Mouse (Mus musculus): ENCODE measurements around the gene Dhrs9. TPM values are rescaled to one million over a fixed set of nuclear protein-coding genes. Genes with fewer than 3 reads are reported as not detected.

Dhrs9 gene
- polyA plus RNA-seq, 1 experiment from 2014 or later = not detected

DNA sequence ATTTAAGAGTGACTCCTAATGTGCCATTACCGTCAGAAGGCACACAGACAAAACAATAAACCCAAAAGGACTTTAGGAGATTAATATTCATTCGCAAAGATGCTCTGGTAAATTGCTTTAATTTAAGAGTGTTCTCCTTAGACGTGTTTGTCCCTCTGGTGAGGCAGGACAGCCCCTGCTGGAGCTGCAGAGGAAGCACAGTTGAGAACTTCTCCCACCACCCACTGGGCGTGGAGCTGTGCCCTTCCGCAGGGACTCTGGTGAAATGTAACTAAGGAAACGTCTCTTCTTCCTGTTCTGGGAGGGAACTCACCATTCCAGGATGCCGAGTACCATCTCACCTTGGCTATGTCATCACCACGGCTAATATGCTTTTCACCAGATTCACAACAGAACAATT lies 1.5 kb downstream of the Dhrs9 start:
- H3K27ac ChIP-seq (ENCODE audit: low read depth, low read length) = no peak overlapping the region
- no peak overlapping the region for H3K9ac ChIP-seq (replicated peaks; ENCODE audit: low read depth, low read length)
- no peaks in the 10 kb centered on the region for H3K9me3 ChIP-seq (ENCODE audit: control insufficient read depth, low read length)
- H3K4me2 ChIP-seq (ENCODE audit: low read depth, low read length) = no peak overlapping the region
- H3K27me3 ChIP-seq (ENCODE audit: control insufficient read depth, insufficient read depth, low read length) = no peaks in the 10 kb centered on the region
- H3K4me3 ChIP-seq (ENCODE audit: low read depth, low read length) = no peak overlapping the region
- ATAC-seq (ENCODE audit: low read depth) = no peak
- no peaks in the 10 kb centered on the region for H3K4me1 ChIP-seq (ENCODE audit: control insufficient read depth, insufficient read depth, low read length)
- H3K36me3 ChIP-seq (ENCODE audit: control insufficient read depth, insufficient read depth, low read length) = no peaks in the 10 kb centered on the region
- WGBS = 49% methylated on average over 8 of the region's 8 CpGs

DNA sequence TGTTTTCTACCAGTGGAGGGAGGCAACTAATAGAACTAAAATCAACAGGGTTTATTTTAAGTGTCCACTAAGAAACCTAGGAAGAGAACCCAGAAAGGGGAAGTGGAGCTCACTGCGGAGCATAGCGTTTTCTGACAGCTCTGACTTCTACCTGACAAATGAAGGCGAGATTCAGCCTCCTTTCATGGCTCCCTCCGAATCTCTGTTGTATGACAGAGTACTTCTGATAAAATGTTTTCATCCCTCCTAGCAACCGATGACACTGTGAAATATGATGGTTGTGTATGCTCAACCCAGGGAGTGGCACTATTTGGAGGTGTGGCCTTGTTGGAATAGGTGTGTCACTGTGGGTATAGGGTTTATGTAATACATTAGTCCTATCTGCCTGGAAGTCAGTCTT lies 2.6 kb downstream of the Dhrs9 start:
- 90% methylated on average over 5 of the region's 5 CpGs for WGBS
- H3K4me3 ChIP-seq (ENCODE audit: low read depth, low read length) = no peak overlapping the region
- no peaks in the 10 kb centered on the region for H3K4me1 ChIP-seq (ENCODE audit: control insufficient read depth, insufficient read depth, low read length)
- no peak overlapping the region for H3K9ac ChIP-seq (replicated peaks; ENCODE audit: low read depth, low read length)
- H3K27ac ChIP-seq (ENCODE audit: low read depth, low read length) = no peak overlapping the region
- no peaks in the 10 kb centered on the region for H3K27me3 ChIP-seq (ENCODE audit: control insufficient read depth, insufficient read depth, low read length)
- H3K9me3 ChIP-seq (ENCODE audit: control insufficient read depth, low read length) = no peaks in the 10 kb centered on the region
- H3K4me2 ChIP-seq (ENCODE audit: low read depth, low read length) = no peak overlapping the region
- ATAC-seq (ENCODE audit: low read depth) = no peak
- no peaks in the 10 kb centered on the region for H3K36me3 ChIP-seq (ENCODE audit: control insufficient read depth, insufficient read depth, low read length)

- no peak for ATAC-seq (ENCODE audit: low read depth)
- H3K9ac ChIP-seq (replicated peaks; ENCODE audit: low read depth, low read length) = no peak overlapping the region
- WGBS = 93% methylated on average over 3 of the region's 3 CpGs
These were observed 6.0 kb downstream of the Dhrs9 start for GRCm38 (mm10) chr2:69386118-69386871.

GRCm38 (mm10) chr2:69393947-69394346 lies 13.7 kb downstream of the Dhrs9 start:
- no peak overlapping the region for H3K4me3 ChIP-seq (ENCODE audit: low read depth, low read length)
- H3K9me3 ChIP-seq (ENCODE audit: control insufficient read depth, low read length) = no peaks in the 10 kb centered on the region
- no peaks in the 10 kb centered on the region for H3K4me1 ChIP-seq (ENCODE audit: control insufficient read depth, insufficient read depth, low read length)
- H3K9ac ChIP-seq (replicated peaks; ENCODE audit: low read depth, low read length) = no peak overlapping the region
- no peak for ATAC-seq (ENCODE audit: low read depth)
- no peaks in the 10 kb centered on the region for H3K36me3 ChIP-seq (ENCODE audit: control insufficient read depth, insufficient read depth, low read length)
- WGBS = 85% methylated on average over 2 of the region's 2 CpGs
- no peak overlapping the region for H3K4me2 ChIP-seq (ENCODE audit: low read depth, low read length)
- no peak overlapping the region for H3K27ac ChIP-seq (ENCODE audit: low read depth, low read length)
- no peaks in the 10 kb centered on the region for H3K27me3 ChIP-seq (ENCODE audit: control insufficient read depth, insufficient read depth, low read length)

More at GRCm38 (mm10) chr2:69386118-69386871, 6.0 kb downstream of the Dhrs9 start:
- Histone ChIP-seq H3K36me3 (ENCODE audit: control insufficient read depth, insufficient read depth, low read length) (no peaks in the 10 kb centered on the region), H3K9me3 (ENCODE audit: control insufficient read depth, low read length) (no peaks in the 10 kb centered on the region), H3K4me1 (ENCODE audit: control insufficient read depth, insufficient read depth, low read length) (no peaks in the 10 kb centered on the region), H3K27me3 (ENCODE audit: control insufficient read depth, insufficient read depth, low read length) (no peaks in the 10 kb centered on the region), H3K27ac (ENCODE audit: low read depth, low read length) (no peak overlapping the region), H3K4me3 (ENCODE audit: low read depth, low read length) (no peak overlapping the region), H3K4me2 (ENCODE audit: low read depth, low read length) (no peak overlapping the region)

GRCm38 (mm10) chr2:69395597-69396248 lies 15.5 kb downstream of the Dhrs9 start:
- no peak overlapping the region for H3K4me3 ChIP-seq (ENCODE audit: low read depth, low read length)
- H3K4me1 ChIP-seq (ENCODE audit: control insufficient read depth, insufficient read depth, low read length) = no peaks in the 10 kb centered on the region
- no peaks in the 10 kb centered on the region for H3K27me3 ChIP-seq (ENCODE audit: control insufficient read depth, insufficient read depth, low read length)
- no peak for ATAC-seq (ENCODE audit: low read depth)
- H3K27ac ChIP-seq (ENCODE audit: low read depth, low read length) = no peak overlapping the region
- no peaks in the 10 kb centered on the region for H3K9me3 ChIP-seq (ENCODE audit: control insufficient read depth, low read length)
- H3K36me3 ChIP-seq (ENCODE audit: control insufficient read depth, insufficient read depth, low read length) = no peaks in the 10 kb centered on the region
- H3K4me2 ChIP-seq (ENCODE audit: low read depth, low read length) = no peak overlapping the region
- no peak overlapping the region for H3K9ac ChIP-seq (replicated peaks; ENCODE audit: low read depth, low read length)
- 30% methylated on average over 9 of the region's 9 CpGs for WGBS

GRCm38 (mm10) chr2:69396760-69397435 lies 16.7 kb downstream of the Dhrs9 start:
- Histone ChIP-seq H3K4me1 (ENCODE audit: control insufficient read depth, insufficient read depth, low read length) (no peaks in the 10 kb centered on the region), H3K27me3 (ENCODE audit: control insufficient read depth, insufficient read depth, low read length) (no peaks in the 10 kb centered on the region), H3K9ac (replicated peaks; ENCODE audit: low read depth, low read length) (no peak overlapping the region), H3K27ac (ENCODE audit: low read depth, low read length) (no peak overlapping the region), H3K4me2 (ENCODE audit: low read depth, low read length) (no peak overlapping the region), H3K4me3 (ENCODE audit: low read depth, low read length) (no peak overlapping the region), H3K9me3 (ENCODE audit: control insufficient read depth, low read length) (no peaks in the 10 kb centered on the region), H3K36me3 (ENCODE audit: control insufficient read depth, insufficient read depth, low read length) (no peaks in the 10 kb centered on the region)
- 87% methylated on average over 12 of the region's 12 CpGs for WGBS
- no peak for ATAC-seq (ENCODE audit: low read depth)

DNA sequence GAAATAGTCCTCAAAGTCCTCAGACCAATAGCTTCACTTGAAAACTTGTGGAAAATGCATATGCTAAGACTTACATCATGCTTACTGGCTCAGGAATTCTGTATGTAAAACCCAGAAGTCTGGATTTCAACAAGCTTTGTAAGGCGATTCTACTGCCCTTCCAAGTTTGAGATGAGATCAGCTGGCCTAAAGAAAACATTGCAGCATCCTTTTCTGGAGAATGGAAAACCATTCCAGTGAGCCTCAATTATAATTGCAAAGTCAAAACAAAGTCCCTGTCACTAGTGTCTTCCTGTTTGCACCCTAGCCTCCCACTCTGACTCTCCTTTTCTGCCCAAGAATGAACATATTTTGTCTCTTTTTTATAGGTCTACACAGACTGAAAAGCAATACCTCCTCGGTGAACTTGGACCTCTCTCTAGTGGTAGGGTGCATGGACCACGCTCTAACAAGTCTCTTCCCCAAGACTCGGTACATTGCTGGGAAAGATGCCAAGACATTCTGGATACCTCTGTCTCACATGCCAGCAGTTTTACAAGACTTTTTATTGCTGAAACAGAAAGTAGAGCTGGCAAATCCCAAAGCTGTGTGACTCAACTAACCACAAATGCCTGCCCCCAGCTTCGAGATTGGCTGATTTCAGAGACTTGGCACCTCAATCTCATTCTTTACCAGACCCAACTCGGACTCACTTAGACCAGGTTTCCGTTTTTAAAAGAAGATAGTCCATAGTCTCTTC lies 20.8 kb downstream of the Dhrs9 start:
- Histone ChIP-seq H3K27me3 (ENCODE audit: control insufficient read depth, insufficient read depth, low read length) (no peaks in the 10 kb centered on the region), H3K4me1 (ENCODE audit: control insufficient read depth, insufficient read depth, low read length) (no peaks in the 10 kb centered on the region), H3K4me2 (ENCODE audit: low read depth, low read length) (no peak overlapping the region), H3K9ac (replicated peaks; ENCODE audit: low read depth, low read length) (no peak overlapping the region), H3K27ac (ENCODE audit: low read depth, low read length) (no peak overlapping the region), H3K9me3 (ENCODE audit: control insufficient read depth, low read length) (no peaks in the 10 kb centered on the region), H3K36me3 (ENCODE audit: control insufficient read depth, insufficient read depth, low read length) (no peaks in the 10 kb centered on the region), H3K4me3 (ENCODE audit: low read depth, low read length) (no peak overlapping the region)
- ATAC-seq (ENCODE audit: low read depth) = no peak
- 87% methylated on average over 7 of the region's 7 CpGs for WGBS

- WGBS = 94% methylated on average over 6 of the region's 6 CpGs
- Histone ChIP-seq H3K9me3 (ENCODE audit: control insufficient read depth, low read length) (no peaks in the 10 kb centered on the region), H3K27ac (ENCODE audit: low read depth, low read length) (no peak overlapping the region), H3K36me3 (ENCODE audit: control insufficient read depth, insufficient read depth, low read length) (no peaks in the 10 kb centered on the region), H3K4me1 (ENCODE audit: control insufficient read depth, insufficient read depth, low read length) (no peaks in the 10 kb centered on the region), H3K9ac (replicated peaks; ENCODE audit: low read depth, low read length) (no peak overlapping the region), H3K27me3 (ENCODE audit: control insufficient read depth, insufficient read depth, low read length) (no peaks in the 10 kb centered on the region), H3K4me2 (ENCODE audit: low read depth, low read length) (no peak overlapping the region), H3K4me3 (ENCODE audit: low read depth, low read length) (no peak overlapping the region)
- no peak for ATAC-seq (ENCODE audit: low read depth)
These were observed 21.6 kb downstream of the Dhrs9 start for GRCm38 (mm10) chr2:69401891-69402290.

Measured in neural tube, embryonic 14.5 days (tissue).